Mouse (Mus musculus): ENCODE results near the gene Gm17334.
A peak's percentile ranks its signal among the peaks of the same experiment; 100 is the strongest.
"Not testable (repeated sequence)": the region's sequence is repeated elsewhere in the genome, so short reads cannot be mapped to it uniquely, and the experiment has no call there.

The Gm17334 gene

GRCm38 (mm10) chr11:53771001-53771744 lies 1.8 kb downstream of the Gm17334 start:
- no peak for DNase-seq (ENCODE audit: low read depth, low spot score)

GRCm38 (mm10) chr11:53770125-53770791 lies 2.7 kb downstream of the Gm17334 start:
- peak; percentile 44 for DNase-seq (ENCODE audit: low read depth, low spot score)

- DNase-seq (ENCODE audit: low read depth, low spot score) = peak; percentile 74
Measured at GRCm38 (mm10) chr11:53769760-53770124, 3.2 kb downstream of the Gm17334 start, which contains the start of gene Irf1. Gene Irf1, plus strand, starts transcription at chr11:53770014.

GRCm38 (mm10) chr11:53769185-53769576 lies 3.8 kb downstream of the Gm17334 start:
- DNase-seq (ENCODE audit: low read depth, low spot score) = no peak

- no peak for DNase-seq (ENCODE audit: low read depth, low spot score)
Measured at GRCm38 (mm10) chr11:53768422-53769184, 4.4 kb downstream of the Gm17334 start.

- no peak for DNase-seq (ENCODE audit: low read depth, low spot score)
Measured at GRCm38 (mm10) chr11:53764581-53764980, 8.4 kb downstream of the Gm17334 start.

GRCm38 (mm10) chr11:53763496-53764140 lies 9.4 kb downstream of the Gm17334 start:
- DNase-seq (ENCODE audit: low read depth, low spot score) = peak; percentile 49

- DNase-seq (ENCODE audit: low read depth, low spot score) = no peak
Measured at GRCm38 (mm10) chr11:53762827-53763495, 10.0 kb downstream of the Gm17334 start.

GRCm38 (mm10) chr11:53762426-53762825 lies 10.6 kb downstream of the Gm17334 start:
- no peak for DNase-seq (ENCODE audit: low read depth, low spot score)

- DNase-seq (ENCODE audit: low read depth, low spot score) = no peak
Measured at GRCm38 (mm10) chr11:53761822-53762221, 11.2 kb downstream of the Gm17334 start.

- DNase-seq (ENCODE audit: low read depth, low spot score) = no peak
Measured at GRCm38 (mm10) chr11:53761284-53761683, 11.7 kb downstream of the Gm17334 start.

GRCm38 (mm10) chr11:53759545-53760406 lies 13.2 kb downstream of the Gm17334 start:
- no peak for DNase-seq (ENCODE audit: low read depth, low spot score)

GRCm38 (mm10) chr11:53758791-53759351 lies 14.1 kb downstream of the Gm17334 start:
- no peak for DNase-seq (ENCODE audit: low read depth, low spot score)

- DNase-seq (ENCODE audit: low read depth, low spot score) = not testable (repeated sequence)
Measured at GRCm38 (mm10) chr11:53758033-53758432, 15.0 kb downstream of the Gm17334 start.

GRCm38 (mm10) chr11:53757612-53758011 lies 15.4 kb downstream of the Gm17334 start:
- no peak for DNase-seq (ENCODE audit: low read depth, low spot score)

- no peak for DNase-seq (ENCODE audit: low read depth, low spot score)
Measured at GRCm38 (mm10) chr11:53755011-53755595, 17.9 kb downstream of the Gm17334 start.

- DNase-seq (ENCODE audit: low read depth, low spot score) = no peak
Measured at GRCm38 (mm10) chr11:53749716-53750352, 23.2 kb downstream of the Gm17334 start.

- no peak for DNase-seq (ENCODE audit: low read depth, low spot score)
Measured at GRCm38 (mm10) chr11:53749306-53749705, 23.7 kb downstream of the Gm17334 start.

GRCm38 (mm10) chr11:53748614-53749013 lies 24.4 kb downstream of the Gm17334 start:
- DNase-seq (ENCODE audit: low read depth, low spot score) = no peak
